Mouse (Mus musculus) limb, embryonic 10.5 days (tissue): ENCODE results near the gene Bnc2. TPM values are rescaled to one million over a fixed set of nuclear protein-coding genes. Genes with fewer than 3 reads are reported as not detected.

Source experiments
- DNase-seq: peaks from one replicate; pipeline ENCODE4 v3.0.0-alpha.2; 2017; ENCODE audit warnings: low spot score
- H3K27ac ChIP-seq: fragments of 300-500 bp; sonication (generic); 2 replicates; pipeline ENCODE4 v1.5.1; 2016; ENCODE audit warnings: mild to moderate bottlenecking
- H3K27me3 ChIP-seq: fragments of 300-500 bp; sonication (generic); 2 replicates; pipeline ENCODE4 v1.6.1; 2016; ENCODE audit warnings: low read depth, mild to moderate bottlenecking; ENCODE audit not compliant: poor library complexity, severe bottlenecking
- H3K36me3 ChIP-seq: fragments of 300-500 bp; sonication (generic); 2 replicates; pipeline ENCODE4 v1.6.1; 2016; ENCODE audit warnings: mild to moderate bottlenecking, moderate library complexity
- H3K4me1 ChIP-seq: fragments of 300-500 bp; sonication (generic); 2 replicates; pipeline ENCODE4 v1.6.1; 2016
- H3K4me3 ChIP-seq: fragments of 300-500 bp; sonication (generic); 2 replicates; pipeline ENCODE4 v1.5.1; 2016; ENCODE audit warnings: mild to moderate bottlenecking, moderate library complexity
- H3K9me3 ChIP-seq: fragments of 300-500 bp; sonication (generic); replicated peaks from 2 replicates; pipeline ENCODE4 v1.6.1; 2016; ENCODE audit warnings: mild to moderate bottlenecking
- WGBS: fragments of 180-500 bp; shearing (Covaris S2); methylation state at CpG from one replicate; pipeline ENCODE4 v1.1.7; 2016; 5-methylcytosine and 5-hydroxymethylcytosine counted together
- polyA plus RNA-seq: library from polyadenylated mRNA; unstranded; fragments of >200 nt; fragmentation: Nextera tagmentation; extraction: Ambion mirVana; gene quantifications from 2 replicates; pipeline ENCODE4 v1.2.1, GENCODE M21; 2016

The Bnc2 gene
- 7.1 and 11.8 TPM in 2 replicates for polyA plus RNA-seq

DNA sequence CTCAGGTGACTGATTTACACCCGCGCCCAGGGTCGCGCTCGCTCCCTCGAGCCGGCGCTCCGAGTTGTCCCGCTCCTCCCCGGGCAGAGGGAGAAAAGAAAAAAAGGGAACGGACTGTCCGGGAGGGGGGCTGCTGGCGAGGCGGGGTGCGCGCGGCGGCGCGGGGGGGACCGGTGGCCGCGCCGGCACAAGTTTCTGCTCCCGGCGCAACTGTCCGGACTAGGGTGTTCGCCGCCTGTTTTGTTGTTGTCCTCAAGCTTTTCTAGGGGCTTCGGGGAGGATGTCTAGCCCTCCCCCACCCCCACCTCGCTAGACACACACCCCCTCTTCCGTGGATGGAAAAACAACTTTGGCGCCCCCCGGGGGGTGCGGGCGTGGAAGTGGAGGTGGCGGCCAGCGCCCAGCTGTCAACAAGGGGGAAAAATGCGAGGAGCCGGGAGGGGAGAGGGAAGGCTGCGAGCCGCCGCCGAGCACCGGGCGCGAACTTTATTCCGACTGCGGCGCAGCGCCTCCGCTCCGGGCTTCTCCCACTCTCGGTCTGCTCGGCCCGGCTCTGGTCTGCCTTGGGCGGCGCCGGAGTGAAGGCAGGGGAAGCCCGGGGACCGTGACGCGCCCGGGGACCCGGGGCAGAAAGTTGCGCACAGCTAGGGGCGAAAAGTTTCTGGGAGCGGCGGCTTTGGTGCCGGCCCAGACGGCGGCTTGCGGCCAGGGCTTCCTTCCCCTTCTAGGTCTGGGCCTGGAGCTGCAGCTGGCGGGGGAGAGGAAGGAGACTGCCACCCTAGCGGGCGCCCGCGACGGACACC, at the start of gene Bnc2:
Bnc2 (minus strand) TSS at position 105 of the 803 bp plus-strand sequence.
- WGBS = under 1% methylated on average over 78 of the region's 80 CpGs
- H3K36me3 ChIP-seq = no peaks in the 10 kb centered on the region

GRCm38 (mm10) chr4:84707961-84708360, 32.9 kb upstream of the Bnc2 start:
- no peak overlapping the region for H3K27ac ChIP-seq
- DNase-seq = no peak
- peaks cover 2% of the 10 kb centered on the region; the same call in 1 of the 2 replicates for H3K4me1 ChIP-seq
- no peaks in the 10 kb centered on the region for H3K36me3 ChIP-seq
- WGBS = 70% methylated on average over 5 of the region's 5 CpGs
- H3K4me3 ChIP-seq = no peak overlapping the region
- no peaks in the 10 kb centered on the region for H3K9me3 ChIP-seq
- no peaks in the 10 kb centered on the region for H3K27me3 ChIP-seq

More for the DNA sequence above, at the start of gene Bnc2:
- H3K27ac ChIP-seq = peak within 1 kb of the TSS; percentile 94
- H3K9me3 ChIP-seq = no peaks in the 10 kb centered on the region
- peak within 1 kb of the TSS; percentile 86 for H3K4me3 ChIP-seq
- DNase-seq = peak; percentile 79
- H3K4me1 ChIP-seq = peaks cover 58% of the 10 kb centered on the region
- H3K27me3 ChIP-seq = peaks cover 18% of the 10 kb centered on the region

GRCm38 (mm10) chr4:84685521-84686366, 10.7 kb upstream of the Bnc2 start:
- Histone ChIP-seq H3K9me3 (no peaks in the 10 kb centered on the region), H3K27me3 (no peaks in the 10 kb centered on the region), H3K4me1 (0 out of 2 replicates have a peak, but pooled peaks cover 3% of the 10 kb centered on the region), H3K4me3 (no peak overlapping the region), H3K27ac (no peak overlapping the region), H3K36me3 (no peaks in the 10 kb centered on the region)
- no peak for DNase-seq
- WGBS = 75% methylated on average over 10 of the region's 10 CpGs

GRCm38 (mm10) chr4:84685009-84685408, 9.9 kb upstream of the Bnc2 start:
- Histone ChIP-seq H3K4me1 (0 out of 2 replicates have a peak, but pooled peaks cover 3% of the 10 kb centered on the region), H3K9me3 (no peaks in the 10 kb centered on the region), H3K36me3 (no peaks in the 10 kb centered on the region), H3K4me3 (no peak overlapping the region), H3K27ac (no peak overlapping the region), H3K27me3 (no peaks in the 10 kb centered on the region)
- WGBS = 91% methylated on average over 4 of the region's 4 CpGs
- no peak for DNase-seq

DNA sequence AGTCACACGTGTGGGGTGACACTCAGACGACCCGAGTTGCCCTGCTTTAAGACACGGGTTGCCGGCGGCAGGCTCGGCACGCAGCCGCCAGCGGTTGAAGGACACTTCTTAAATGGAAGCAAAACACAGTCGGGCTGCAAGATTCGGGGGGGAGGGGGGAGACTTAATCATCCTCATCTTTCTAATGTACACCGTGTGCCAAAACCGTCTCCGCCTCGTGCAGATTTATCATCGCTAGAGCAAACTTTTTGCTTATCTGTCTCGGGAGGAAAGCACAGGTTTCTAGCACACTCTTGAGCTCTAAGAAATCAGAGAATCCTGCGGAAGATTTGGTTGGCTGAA, 870 bp upstream of the Bnc2 start:
- Histone ChIP-seq H3K9me3 (no peaks in the 10 kb centered on the region), H3K4me1 (peaks cover 53% of the 10 kb centered on the region), H3K27ac (peak overlapping the region; percentile 94), H3K36me3 (no peaks in the 10 kb centered on the region), H3K4me3 (peak overlapping the region; percentile 86), H3K27me3 (peaks cover 18% of the 10 kb centered on the region)
- no peak for DNase-seq
- WGBS = under 1% methylated on average over 19 of the region's 19 CpGs

DNA sequence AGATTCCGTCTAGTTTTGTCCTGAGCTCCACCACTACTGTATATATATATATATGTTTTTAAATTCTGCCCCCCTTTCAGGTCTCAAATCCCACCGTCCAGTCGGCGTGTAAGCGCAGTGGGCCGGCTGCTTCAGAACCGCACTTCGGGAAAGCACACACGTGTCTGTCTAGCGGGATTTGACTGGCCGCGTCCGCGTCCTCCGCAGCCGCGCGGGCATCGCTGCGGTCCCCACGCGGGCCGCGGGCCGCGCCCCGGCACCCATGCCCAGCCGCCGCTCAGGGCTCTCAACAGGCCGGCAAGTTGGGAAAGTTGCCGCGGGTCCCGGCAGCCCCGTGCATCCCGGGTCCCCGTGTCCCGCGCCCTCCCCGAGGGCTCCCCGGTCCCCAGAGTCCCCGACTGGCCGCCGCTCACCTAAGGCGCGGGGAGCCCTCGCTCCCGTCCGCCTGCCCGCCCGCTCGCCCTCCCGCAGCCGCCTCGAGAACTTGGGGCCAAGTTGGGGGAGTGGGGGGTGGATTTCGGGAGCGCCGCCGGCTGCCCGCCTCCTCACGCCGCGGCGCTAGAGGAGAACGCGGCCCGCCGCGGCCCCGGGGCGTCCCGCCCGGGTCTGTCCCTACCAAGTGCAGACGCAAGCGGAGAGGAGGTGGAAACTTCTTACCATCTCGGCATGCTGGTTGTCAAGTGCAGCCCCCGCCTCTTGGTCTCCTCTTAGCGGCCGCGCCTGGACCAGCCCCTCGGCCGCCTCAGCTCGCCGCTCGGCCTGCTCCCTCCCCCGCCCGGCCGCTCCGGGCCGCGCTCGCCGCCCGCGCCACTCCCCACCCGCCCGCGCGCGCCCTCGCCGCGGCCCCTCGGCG, 531 bp downstream of the Bnc2 start:
- peak overlapping the region; percentile 86 for H3K4me3 ChIP-seq
- H3K27me3 ChIP-seq = peaks cover 18% of the 10 kb centered on the region
- under 1% methylated on average over 104 of the region's 104 CpGs for WGBS
- peak overlapping the region; percentile 94 for H3K27ac ChIP-seq
- H3K4me1 ChIP-seq = peaks cover 66% of the 10 kb centered on the region
- H3K9me3 ChIP-seq = no peaks in the 10 kb centered on the region
- peak; percentile 81 for DNase-seq
- no peaks in the 10 kb centered on the region for H3K36me3 ChIP-seq

GRCm38 (mm10) chr4:84673681-84674307, 1.3 kb downstream of the Bnc2 start:
- WGBS = 13% methylated on average over 10 of the region's 10 CpGs
- H3K4me1 ChIP-seq = peaks cover 73% of the 10 kb centered on the region
- peaks cover 18% of the 10 kb centered on the region for H3K27me3 ChIP-seq
- H3K36me3 ChIP-seq = no peaks in the 10 kb centered on the region
- peak overlapping the region; percentile 86 for H3K4me3 ChIP-seq
- DNase-seq = no peak
- peak overlapping the region; percentile 94 for H3K27ac ChIP-seq
- H3K9me3 ChIP-seq = no peaks in the 10 kb centered on the region

DNA sequence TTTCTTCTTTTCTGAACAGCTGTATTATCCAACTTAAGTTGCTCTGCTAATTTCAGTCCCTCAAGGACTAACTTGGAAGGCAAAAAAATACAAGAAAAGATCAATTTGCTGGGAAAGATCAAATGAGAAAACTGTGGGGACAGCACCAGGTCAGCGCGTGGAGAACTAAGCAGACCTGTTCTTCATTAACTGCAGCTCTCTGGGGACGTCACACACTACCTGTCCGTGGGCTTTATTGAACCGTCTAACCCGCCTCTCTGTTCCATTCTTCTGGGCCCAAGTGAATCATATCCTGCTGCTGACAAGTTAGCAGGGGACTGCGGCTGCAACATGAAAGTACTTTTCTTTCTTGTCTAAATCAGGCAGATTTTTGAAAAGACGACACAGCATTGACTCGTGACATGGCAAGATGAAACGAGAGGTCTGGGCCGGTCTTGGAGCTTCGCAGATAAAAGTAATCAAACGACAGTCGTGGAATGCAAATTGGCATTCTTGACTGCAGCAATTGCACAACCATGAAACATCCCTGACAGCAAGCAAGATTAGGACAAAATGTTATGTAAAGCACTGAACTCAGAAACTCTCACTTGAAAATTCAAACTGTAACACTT, 2.8 kb downstream of the Bnc2 start:
- H3K4me3 ChIP-seq = peak overlapping the region; percentile 23
- 4% methylated on average over 14 of the region's 14 CpGs for WGBS
- no peak overlapping the region for H3K27ac ChIP-seq
- no peaks in the 10 kb centered on the region for H3K36me3 ChIP-seq
- H3K27me3 ChIP-seq = peaks cover 10% of the 10 kb centered on the region
- peaks cover 74% of the 10 kb centered on the region for H3K4me1 ChIP-seq
- peak; percentile 49 for DNase-seq
- no peaks in the 10 kb centered on the region for H3K9me3 ChIP-seq

- 8% methylated on average over 1 of the region's 1 CpGs for WGBS
- H3K4me3 ChIP-seq = no peak overlapping the region
- DNase-seq = no peak
- H3K9me3 ChIP-seq = no peaks in the 10 kb centered on the region
- H3K27me3 ChIP-seq = no peaks in the 10 kb centered on the region
- no peak overlapping the region for H3K27ac ChIP-seq
- H3K4me1 ChIP-seq = peaks cover 71% of the 10 kb centered on the region
- H3K36me3 ChIP-seq = no peaks in the 10 kb centered on the region
These were observed 4.1 kb downstream of the Bnc2 start for GRCm38 (mm10) chr4:84670996-84671395.

DNA sequence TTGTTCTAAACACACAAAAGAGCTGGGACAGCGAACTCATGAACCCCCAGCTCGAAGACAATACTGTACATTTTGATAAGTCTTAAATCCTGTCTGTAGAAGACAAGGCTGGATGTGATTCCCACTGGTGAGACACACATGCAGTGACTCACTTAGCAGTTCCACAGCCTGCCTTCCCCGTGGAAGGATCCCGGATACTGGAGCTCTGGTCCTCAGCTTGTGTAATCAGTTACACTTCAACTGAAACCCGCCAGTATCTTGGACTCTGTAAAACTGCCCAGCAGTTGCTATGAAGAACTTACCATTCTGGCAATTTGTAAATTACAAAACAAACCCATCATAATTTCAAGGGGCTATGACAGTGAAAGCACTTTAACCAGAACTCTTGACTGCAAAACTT, 5.4 kb downstream of the Bnc2 start:
- H3K36me3 ChIP-seq = no peaks in the 10 kb centered on the region
- no peaks in the 10 kb centered on the region for H3K9me3 ChIP-seq
- H3K4me3 ChIP-seq = no peak overlapping the region
- WGBS = 80% methylated on average over 5 of the region's 5 CpGs
- 0 out of 2 replicates have a peak overlapping the region, but pooled peaks have one; percentile 36 for H3K27ac ChIP-seq
- H3K27me3 ChIP-seq = no peaks in the 10 kb centered on the region
- H3K4me1 ChIP-seq = peaks cover 58% of the 10 kb centered on the region
- DNase-seq = no peak

- H3K27me3 ChIP-seq = no peaks in the 10 kb centered on the region
- 73% methylated on average over 12 of the region's 12 CpGs for WGBS
- H3K27ac ChIP-seq = peak overlapping the region; percentile 36; the same call in 1 of the 2 replicates
- DNase-seq = no peak
- H3K4me1 ChIP-seq = peaks cover 52% of the 10 kb centered on the region
- no peak overlapping the region for H3K4me3 ChIP-seq
- no peaks in the 10 kb centered on the region for H3K36me3 ChIP-seq
- no peaks in the 10 kb centered on the region for H3K9me3 ChIP-seq
These were observed 6.0 kb downstream of the Bnc2 start for GRCm38 (mm10) chr4:84668949-84669605.
